Mouse (Mus musculus) midbrain, embryonic 13.5 days (tissue): ENCODE data around the gene Fam102a. TPM values are rescaled to one million over a fixed set of nuclear protein-coding genes. Genes with fewer than 3 reads are reported as not detected.

Experiments
- polyA plus RNA-seq: library from polyadenylated mRNA; unstranded; fragments of >200 nt; fragmentation: Nextera tagmentation; extraction: Ambion mirVana; gene quantifications from 2 replicates; pipeline ENCODE4 v1.2.1, GENCODE M21; 2015

Gene Fam102a
- polyA plus RNA-seq, 1 experiment from 2014 or later: 7.3 TPM

Other genes with a start within 250 kb of the Fam102a start
- 26.0 and 26.7 TPM in 2 replicates for gene Golga2, start 247.9 kb upstream of the Fam102a start, polyA plus RNA-seq
- 454 and 469 TPM in 2 replicates for gene Swi5, start 247.3 kb upstream of the Fam102a start, polyA plus RNA-seq
- gene Ciz1, start 183.0 kb upstream of the Fam102a start, polyA plus RNA-seq: 54.4 and 56.7 TPM in 2 replicates
- gene Dnm1, start 182.0 kb upstream of the Fam102a start, polyA plus RNA-seq: 35.5 and 41.2 TPM in 2 replicates
- gene 1110008P14Rik, start 153.4 kb upstream of the Fam102a start, polyA plus RNA-seq: 74.7 and 77.5 TPM in 2 replicates
- 0.35 and 0.37 TPM in 2 replicates for gene Lcn2, start 147.1 kb upstream of the Fam102a start, polyA plus RNA-seq
- 35.5 and 37.6 TPM in 2 replicates for gene Ptges2, start 139.4 kb upstream of the Fam102a start, polyA plus RNA-seq
- 5.1 and 6.1 TPM in 2 replicates for gene Naif1, start 84.9 kb upstream of the Fam102a start, polyA plus RNA-seq
- gene Slc25a25, start 83.9 kb upstream of the Fam102a start, polyA plus RNA-seq: 45.4 and 50.1 TPM in 2 replicates
- gene Dpm2, start 35.5 kb downstream of the Fam102a start, polyA plus RNA-seq: 133 and 147 TPM in 2 replicates
- gene Pip5kl1, start 39.5 kb downstream of the Fam102a start, polyA plus RNA-seq: 4.8 TPM in 2 replicates
- 0.34 and 0.55 TPM in 2 replicates for gene 9430097D07Rik, start 40.4 kb downstream of the Fam102a start, polyA plus RNA-seq
- gene St6galnac4, start 51.8 kb downstream of the Fam102a start, polyA plus RNA-seq: 15.2 and 16.3 TPM in 2 replicates
- 10.1 and 11.3 TPM in 2 replicates for gene St6galnac6, start 64.4 kb downstream of the Fam102a start, polyA plus RNA-seq
- 62.5 and 62.9 TPM in 2 replicates for gene Ak1, start 86.4 kb downstream of the Fam102a start, polyA plus RNA-seq
- gene Eng, start 111.3 kb downstream of the Fam102a start, polyA plus RNA-seq: 22.0 and 24.8 TPM in 2 replicates
- 16.5 and 16.6 TPM in 2 replicates for gene Fpgs, start 168.8 kb downstream of the Fam102a start, polyA plus RNA-seq
- 78.5 and 84.5 TPM in 2 replicates for gene Cdk9, start 177.7 kb downstream of the Fam102a start, polyA plus RNA-seq
- 37.8 and 40.7 TPM in 2 replicates for gene Sh2d3c, start 185.7 kb downstream of the Fam102a start, polyA plus RNA-seq
- 3.9 TPM in 2 replicates for gene 6330409D20Rik, start 205.7 kb downstream of the Fam102a start, polyA plus RNA-seq
- 48.0 and 52.6 TPM in 2 replicates for gene Tor2a, start 221.9 kb downstream of the Fam102a start, polyA plus RNA-seq
- 0.35 and 0.52 TPM in 2 replicates for gene Ttc16, start 240.3 kb downstream of the Fam102a start, polyA plus RNA-seq
- gene Ptrh1, start 240.5 kb downstream of the Fam102a start, polyA plus RNA-seq: 4.1 and 4.2 TPM in 2 replicates
- 0.46 and 2.0 TPM in 2 replicates for gene Cfap157, start 249.1 kb downstream of the Fam102a start, polyA plus RNA-seq